Mouse (Mus musculus) liver (tissue): ENCODE measurements around the gene Ntn1.

Source experiments
- DNase-seq: peaks from one replicate; pipeline ENCODE4 v3.0.0-alpha.2; 2020; ENCODE audit warnings: mixed read lengths

Ntn1 gene

GRCm38 (mm10) chr11:68381318-68381717 is 19.3 kb downstream of the Ntn1 start:
- DNase-seq: no peak

- DNase-seq: no peak
These were observed 21.5 kb downstream of the Ntn1 start for GRCm38 (mm10) chr11:68378946-68379764.

- DNase-seq: no peak
These were observed 22.2 kb downstream of the Ntn1 start for GRCm38 (mm10) chr11:68378419-68378818.

- DNase-seq: no peak
These were observed 27.5 kb downstream of the Ntn1 start for GRCm38 (mm10) chr11:68373105-68373504.

- DNase-seq: no peak
These were observed 29.0 kb downstream of the Ntn1 start for GRCm38 (mm10) chr11:68371609-68372008.

- no peak for DNase-seq
These were observed 43.7 kb downstream of the Ntn1 start for GRCm38 (mm10) chr11:68356901-68357300.

DNA sequence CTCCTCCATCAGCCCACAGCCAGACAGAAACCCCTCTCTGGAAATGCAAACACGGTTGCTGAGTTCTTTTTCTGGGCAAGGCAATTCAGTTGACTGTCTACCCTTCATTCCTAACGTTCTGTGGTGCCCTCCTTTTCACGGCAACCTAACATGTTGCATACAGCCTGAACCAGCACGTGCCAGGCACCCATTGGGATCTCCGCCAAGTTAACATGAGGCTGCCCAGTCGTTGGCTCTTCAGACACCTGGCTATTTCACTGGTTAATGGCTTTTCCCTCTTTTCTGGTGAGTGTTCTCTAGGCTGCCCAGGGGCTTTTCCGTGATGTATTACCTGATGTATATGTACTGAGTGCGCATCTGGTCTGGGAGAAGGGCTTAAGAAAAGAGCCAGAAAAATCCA is 45.1 kb downstream of the Ntn1 start:
- no peak for DNase-seq

- DNase-seq: no peak
These were observed 45.8 kb downstream of the Ntn1 start for GRCm38 (mm10) chr11:68354848-68355247.

- no peak for DNase-seq
These were observed 48.4 kb downstream of the Ntn1 start for GRCm38 (mm10) chr11:68352236-68352635.

DNA sequence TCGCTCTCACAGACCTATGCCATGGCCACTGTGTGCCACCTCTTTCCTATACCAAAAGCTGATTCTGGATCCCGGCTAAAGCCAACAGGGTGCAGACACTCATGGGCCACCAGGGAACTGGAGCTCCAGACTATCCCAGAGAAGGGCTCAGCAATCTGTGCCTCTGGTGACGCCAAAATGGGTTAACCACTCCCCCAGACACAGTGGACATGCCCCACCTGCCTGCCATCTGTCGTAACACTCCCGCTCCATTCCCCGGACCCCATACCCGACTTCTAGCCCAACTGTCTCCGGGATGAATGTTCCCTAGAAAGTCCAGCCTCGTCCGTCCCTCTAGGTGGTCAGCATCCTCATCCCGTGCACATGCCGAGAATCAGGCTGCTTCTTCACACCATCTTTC is 51.8 kb downstream of the Ntn1 start:
- no peak for DNase-seq

DNA sequence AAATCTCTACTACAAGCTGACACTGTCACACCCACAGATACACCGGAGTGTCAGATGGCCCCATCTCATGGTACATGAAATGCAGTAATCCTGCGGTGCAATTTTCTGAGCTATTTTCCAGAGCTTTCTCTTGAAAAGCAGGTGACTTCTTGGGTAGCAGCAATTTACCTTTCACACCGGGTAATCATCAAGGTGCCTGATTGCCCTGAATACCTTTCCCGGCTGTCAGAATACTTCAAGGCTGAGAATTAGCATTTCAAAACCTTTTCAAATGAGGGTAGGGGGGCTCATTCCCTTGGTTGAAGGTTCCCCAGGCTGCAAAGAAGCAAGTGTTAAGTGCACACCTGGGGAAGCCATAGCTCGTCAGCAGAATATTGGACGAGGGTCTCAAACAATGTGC is 52.5 kb downstream of the Ntn1 start:
- DNase-seq: no peak

- no peak for DNase-seq
These were observed 53.1 kb downstream of the Ntn1 start for GRCm38 (mm10) chr11:68347508-68347907.

DNA sequence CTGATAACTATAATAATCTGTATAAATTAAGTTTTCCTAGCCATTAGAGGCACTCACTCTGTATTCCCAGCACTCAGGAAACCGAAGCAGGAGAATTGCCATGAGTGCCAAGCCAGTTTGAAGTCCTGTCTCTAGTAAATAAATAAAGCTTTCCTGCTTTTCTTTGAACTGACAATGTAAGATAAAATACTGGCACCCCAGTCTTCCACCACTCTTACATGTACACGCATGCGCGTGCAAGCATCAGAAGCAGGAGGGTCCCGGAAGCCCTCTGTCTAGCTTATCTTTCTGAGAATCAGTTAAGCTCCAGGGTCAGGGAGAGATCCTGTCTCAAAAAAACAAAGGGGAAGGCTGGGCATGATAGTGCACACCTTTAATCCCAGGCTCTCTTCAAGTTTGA is 54.5 kb downstream of the Ntn1 start:
- no peak for DNase-seq

- no peak for DNase-seq
These were observed 56.4 kb downstream of the Ntn1 start for GRCm38 (mm10) chr11:68344221-68344620.

DNA sequence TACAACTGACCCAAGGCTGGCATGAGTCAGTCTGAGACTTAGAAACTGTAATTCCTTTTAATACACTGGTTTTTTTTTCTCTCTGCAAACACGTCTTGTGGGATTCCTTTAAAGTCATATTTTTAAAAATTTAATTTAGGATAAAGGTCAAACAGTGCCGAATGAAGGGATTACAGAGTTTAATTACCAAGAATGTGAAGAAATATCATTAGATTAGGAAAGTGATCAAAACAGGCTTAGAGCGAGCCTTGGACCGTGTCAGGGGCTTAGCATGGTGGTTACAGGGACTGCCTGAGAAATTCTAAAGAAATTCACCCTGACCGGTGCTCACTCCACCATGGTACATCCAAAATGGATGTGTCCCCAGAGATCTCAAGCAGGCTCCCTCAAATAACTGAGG is 57.9 kb downstream of the Ntn1 start:
- no peak for DNase-seq

- no peak for DNase-seq
These were observed 58.6 kb downstream of the Ntn1 start for GRCm38 (mm10) chr11:68342003-68342400.

- DNase-seq: no peak
These were observed 59.3 kb downstream of the Ntn1 start for GRCm38 (mm10) chr11:68341111-68342002.

GRCm38 (mm10) chr11:68340366-68340765 is 60.3 kb downstream of the Ntn1 start:
- no peak for DNase-seq

DNA sequence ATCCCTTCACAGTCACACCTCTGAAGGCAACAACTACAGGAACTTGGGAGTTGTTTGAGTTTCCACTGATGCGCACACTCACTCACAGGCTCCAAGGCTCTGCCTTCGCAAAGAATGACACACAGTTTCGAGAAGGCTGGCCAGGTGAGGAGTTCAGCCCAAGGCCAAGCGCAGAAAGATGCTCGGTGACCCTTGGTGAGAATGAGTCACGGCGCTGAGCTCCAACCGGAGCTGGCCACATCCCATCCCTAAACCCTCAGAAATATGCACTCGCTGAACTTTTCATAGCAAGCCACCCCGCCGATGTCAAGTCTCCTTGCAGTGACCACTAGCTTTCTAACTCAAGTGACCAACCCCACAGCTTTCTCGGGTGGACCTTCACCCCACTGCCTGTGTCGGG is 60.8 kb downstream of the Ntn1 start:
- DNase-seq: no peak

DNA sequence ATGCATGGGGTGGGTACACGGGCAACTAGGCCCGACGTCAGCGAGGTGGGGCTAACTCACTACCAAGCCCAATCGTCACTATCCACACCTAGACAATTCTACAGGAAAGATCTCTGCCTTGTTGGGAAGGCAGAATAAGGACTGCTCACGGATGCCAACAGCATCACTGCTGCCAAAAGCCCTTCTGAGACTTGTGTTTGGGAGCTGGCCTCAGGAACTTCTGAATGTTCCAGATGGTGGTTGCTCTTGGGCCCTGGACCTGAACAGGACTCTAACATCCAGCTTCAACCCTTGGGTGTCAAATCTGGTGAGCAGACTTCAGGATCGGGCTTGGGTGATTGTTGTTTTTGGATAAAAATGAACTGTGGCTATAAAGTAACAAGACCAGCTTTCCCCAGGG is 61.3 kb downstream of the Ntn1 start:
- DNase-seq: no peak

DNA sequence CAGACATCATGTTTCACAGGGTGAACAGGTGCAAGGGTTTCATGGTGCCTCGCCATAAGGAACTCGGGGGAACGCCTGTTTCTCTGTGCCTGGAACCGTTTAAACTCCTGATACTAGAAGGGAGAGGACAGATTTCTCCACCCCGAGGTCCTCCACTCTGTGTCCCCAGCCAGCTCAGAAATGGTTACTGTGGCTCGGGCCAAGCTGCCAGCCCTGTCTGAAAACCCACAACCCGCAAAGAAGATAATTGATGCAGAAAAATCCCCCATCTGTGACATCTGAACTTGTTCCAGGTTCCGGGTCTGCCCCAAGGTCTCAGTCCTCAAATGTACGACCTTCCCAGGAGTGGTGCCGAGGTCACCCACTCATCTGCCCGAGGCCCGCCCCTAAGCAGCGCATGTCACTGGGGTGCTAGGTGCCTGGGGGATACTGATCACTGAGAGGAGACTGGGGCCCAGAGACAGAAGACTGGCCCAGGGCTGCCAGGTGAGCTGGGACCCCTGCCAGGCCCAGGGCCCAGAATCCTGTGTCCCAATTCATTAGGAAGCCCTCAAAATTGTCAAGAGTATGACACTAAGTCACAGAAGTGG is 68.9 kb downstream of the Ntn1 start:
- no peak for DNase-seq

DNA sequence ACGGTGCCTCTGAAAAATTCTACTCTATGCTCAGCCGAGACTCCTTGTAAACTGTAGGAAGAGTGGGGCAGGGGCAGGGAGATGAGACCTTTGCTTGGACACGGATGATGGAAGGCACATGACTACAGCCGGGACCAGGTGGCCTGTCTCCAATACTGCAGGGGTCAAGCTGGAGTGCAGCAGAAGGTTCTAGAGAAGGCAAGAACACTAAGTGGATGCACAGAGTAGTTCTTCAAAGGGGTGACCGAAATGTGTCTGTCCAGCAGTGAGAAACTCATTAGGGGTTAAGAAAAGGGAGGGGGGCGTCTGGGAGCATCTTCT is 69.5 kb downstream of the Ntn1 start:
- DNase-seq: no peak

DNA sequence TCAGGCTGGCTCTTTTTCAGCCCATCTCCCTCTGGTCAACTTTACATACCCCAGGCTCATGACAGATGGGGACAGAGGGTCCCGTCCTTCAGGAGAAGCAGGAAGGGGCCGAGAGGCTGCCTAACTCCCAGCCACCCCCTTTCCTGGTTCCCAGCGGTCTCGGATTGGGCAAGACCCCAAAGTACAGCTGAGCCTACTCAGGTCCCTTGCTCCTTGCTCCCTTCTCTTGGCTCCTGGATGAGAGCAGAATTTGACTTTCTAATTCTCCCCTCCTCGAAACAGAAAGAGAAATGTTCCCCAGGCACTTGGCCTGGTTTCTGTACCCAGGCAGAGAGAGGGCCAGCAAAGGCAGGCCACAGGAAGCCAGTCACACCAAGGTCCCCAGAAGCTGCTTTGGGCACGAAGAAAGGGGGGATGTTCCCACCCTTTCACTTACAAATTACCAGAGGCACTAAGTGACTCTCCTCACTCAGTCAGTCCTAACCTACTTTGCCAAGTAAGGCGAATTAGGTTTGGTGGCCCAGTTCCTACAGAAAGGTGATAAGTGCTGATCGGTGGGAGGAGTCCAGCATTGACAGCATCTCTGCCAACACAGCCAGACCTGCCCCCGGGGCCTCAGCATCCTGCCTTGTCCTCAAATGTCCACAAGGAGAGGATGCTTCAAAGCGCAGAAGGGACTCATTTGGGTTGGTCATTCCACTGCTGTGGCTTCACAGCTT is 70.1 kb downstream of the Ntn1 start:
- DNase-seq: no peak
